Mouse (Mus musculus): ENCODE data around the gene Amer2. TPM values are rescaled to one million over a fixed set of nuclear protein-coding genes. Genes with fewer than 3 reads are reported as not detected.

The Amer2 gene
- polyA plus RNA-seq, 1 experiment = 0.05 TPM

GRCm38 (mm10) chr14:60378566-60379322, 5.7 kb downstream of the Amer2 start:
- no peak overlapping the region for H3K4me3 ChIP-seq (ENCODE audit: control insufficient read depth, insufficient read depth, low read length)
- WGBS = 2% methylated on average over 77 of the region's 77 CpGs
- H3K27ac ChIP-seq (ENCODE audit: control insufficient read depth, insufficient read depth, low read length) = no peak overlapping the region
- H3K36me3 ChIP-seq (ENCODE audit: control insufficient read depth, insufficient read depth, low read length) = no peaks in the 10 kb centered on the region
- TF ChIP-seq CTCF (IDR thresholded peaks at IDR 0.05; ENCODE audit: borderline replicate concordance, control insufficient read depth, extremely low read depth, insufficient read depth, low read length, poor library complexity) (no peak), POLR2A (IDR thresholded peaks at IDR 0.05; ENCODE audit: control insufficient read depth, extremely low read depth, insufficient read depth, low read length, poor library complexity) (no peak)
- peaks cover 5% of the 10 kb centered on the region; the same call in 1 of the 2 replicates for H3K27me3 ChIP-seq (ENCODE audit: control insufficient read depth, insufficient read depth, low read length)
- no peak for DNase-seq
- H3K4me1 ChIP-seq (replicated peaks; ENCODE audit: control insufficient read depth, insufficient read depth, low read length) = no peaks in the 10 kb centered on the region

DNA sequence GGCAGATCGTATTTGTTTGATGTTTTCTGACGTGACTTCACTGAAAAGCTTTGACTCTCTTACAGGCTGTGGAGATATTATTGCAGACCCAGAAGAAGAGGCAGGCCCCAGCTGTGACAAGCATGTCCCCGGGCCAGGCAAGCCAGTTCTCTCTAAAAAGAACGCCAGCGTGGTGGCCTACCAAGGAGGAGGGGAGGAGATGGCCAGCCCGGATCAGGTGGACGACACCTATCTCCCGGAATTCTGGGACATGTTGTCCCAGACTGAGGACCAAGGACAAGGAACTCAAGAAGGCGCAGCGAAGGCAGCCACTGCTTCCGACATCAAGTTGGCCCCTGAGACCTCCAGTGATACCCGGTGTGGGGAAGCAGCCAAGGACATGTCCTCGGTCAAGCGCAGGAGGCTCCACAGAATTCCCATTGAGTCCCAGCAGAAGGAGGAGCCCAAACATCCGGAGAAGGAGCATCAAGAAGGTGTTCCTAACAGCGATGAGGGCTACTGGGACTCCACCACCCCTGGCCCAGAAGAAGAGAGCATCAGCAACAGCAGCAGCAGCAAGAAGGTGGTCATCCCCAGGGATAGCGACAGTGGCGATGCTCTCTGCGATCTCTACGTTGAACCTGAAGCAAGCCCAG, 6.4 kb downstream of the Amer2 start:
- no peak for TF ChIP-seq POLR2A (IDR thresholded peaks at IDR 0.05; ENCODE audit: control insufficient read depth, extremely low read depth, insufficient read depth, low read length, poor library complexity)
- no peak for TF ChIP-seq CTCF (IDR thresholded peaks at IDR 0.05; ENCODE audit: borderline replicate concordance, control insufficient read depth, extremely low read depth, insufficient read depth, low read length, poor library complexity)
- Histone ChIP-seq H3K36me3 (ENCODE audit: control insufficient read depth, insufficient read depth, low read length) (no peaks in the 10 kb centered on the region), H3K27ac (ENCODE audit: control insufficient read depth, insufficient read depth, low read length) (no peak overlapping the region), H3K4me1 (replicated peaks; ENCODE audit: control insufficient read depth, insufficient read depth, low read length) (no peaks in the 10 kb centered on the region), H3K27me3 (ENCODE audit: control insufficient read depth, insufficient read depth, low read length) (peaks cover 5% of the 10 kb centered on the region; the same call in 1 of the 2 replicates), H3K4me3 (ENCODE audit: control insufficient read depth, insufficient read depth, low read length) (no peak overlapping the region)
- no peak for DNase-seq
- 59% methylated on average over 20 of the region's 20 CpGs for WGBS

- TF ChIP-seq POLR2A (IDR thresholded peaks at IDR 0.05; ENCODE audit: control insufficient read depth, extremely low read depth, insufficient read depth, low read length, poor library complexity) = no peak
- no peak for TF ChIP-seq CTCF (IDR thresholded peaks at IDR 0.05; ENCODE audit: borderline replicate concordance, control insufficient read depth, extremely low read depth, insufficient read depth, low read length, poor library complexity)
- DNase-seq = no peak
- no peaks in the 10 kb centered on the region for H3K4me1 ChIP-seq (replicated peaks; ENCODE audit: control insufficient read depth, insufficient read depth, low read length)
- WGBS = 95% methylated on average over 8 of the region's 8 CpGs
- peaks cover 5% of the 10 kb centered on the region; the same call in 1 of the 2 replicates for H3K27me3 ChIP-seq (ENCODE audit: control insufficient read depth, insufficient read depth, low read length)
- H3K36me3 ChIP-seq (ENCODE audit: control insufficient read depth, insufficient read depth, low read length) = no peaks in the 10 kb centered on the region
- H3K4me3 ChIP-seq (ENCODE audit: control insufficient read depth, insufficient read depth, low read length) = no peak overlapping the region
- H3K27ac ChIP-seq (ENCODE audit: control insufficient read depth, insufficient read depth, low read length) = no peak overlapping the region
These were observed 6.9 kb downstream of the Amer2 start for GRCm38 (mm10) chr14:60379958-60380330.

GRCm38 (mm10) chr14:60381671-60382070, 8.6 kb downstream of the Amer2 start:
- H3K4me1 ChIP-seq (replicated peaks; ENCODE audit: control insufficient read depth, insufficient read depth, low read length) = no peaks in the 10 kb centered on the region
- H3K4me3 ChIP-seq (ENCODE audit: control insufficient read depth, insufficient read depth, low read length) = no peak overlapping the region
- DNase-seq = no peak
- no peaks in the 10 kb centered on the region for H3K36me3 ChIP-seq (ENCODE audit: control insufficient read depth, insufficient read depth, low read length)
- TF ChIP-seq CTCF (IDR thresholded peaks at IDR 0.05; ENCODE audit: borderline replicate concordance, control insufficient read depth, extremely low read depth, insufficient read depth, low read length, poor library complexity) (no peak), POLR2A (IDR thresholded peaks at IDR 0.05; ENCODE audit: control insufficient read depth, extremely low read depth, insufficient read depth, low read length, poor library complexity) (no peak)
- peaks cover 5% of the 10 kb centered on the region; the same call in 1 of the 2 replicates for H3K27me3 ChIP-seq (ENCODE audit: control insufficient read depth, insufficient read depth, low read length)
- H3K27ac ChIP-seq (ENCODE audit: control insufficient read depth, insufficient read depth, low read length) = no peak overlapping the region
- WGBS = 87% methylated on average over 4 of the region's 4 CpGs

GRCm38 (mm10) chr14:60383816-60384215, 10.8 kb downstream of the Amer2 start:
- H3K27me3 ChIP-seq (ENCODE audit: control insufficient read depth, insufficient read depth, low read length) = no peaks in the 10 kb centered on the region; the same call in 1 of the 2 replicates
- no peak for TF ChIP-seq POLR2A (IDR thresholded peaks at IDR 0.05; ENCODE audit: control insufficient read depth, extremely low read depth, insufficient read depth, low read length, poor library complexity)
- no peak for TF ChIP-seq CTCF (IDR thresholded peaks at IDR 0.05; ENCODE audit: borderline replicate concordance, control insufficient read depth, extremely low read depth, insufficient read depth, low read length, poor library complexity)
- H3K4me3 ChIP-seq (ENCODE audit: control insufficient read depth, insufficient read depth, low read length) = no peak overlapping the region
- WGBS = 90% methylated on average over 7 of the region's 7 CpGs
- no peak overlapping the region for H3K27ac ChIP-seq (ENCODE audit: control insufficient read depth, insufficient read depth, low read length)
- H3K4me1 ChIP-seq (replicated peaks; ENCODE audit: control insufficient read depth, insufficient read depth, low read length) = no peaks in the 10 kb centered on the region
- DNase-seq = no peak
- H3K36me3 ChIP-seq (ENCODE audit: control insufficient read depth, insufficient read depth, low read length) = no peaks in the 10 kb centered on the region

- no peaks in the 10 kb centered on the region for H3K4me1 ChIP-seq (replicated peaks; ENCODE audit: control insufficient read depth, insufficient read depth, low read length)
- H3K4me3 ChIP-seq (ENCODE audit: control insufficient read depth, insufficient read depth, low read length) = no peak overlapping the region
- WGBS = 86% methylated on average over 7 of the region's 7 CpGs
- H3K27me3 ChIP-seq (ENCODE audit: control insufficient read depth, insufficient read depth, low read length) = no peaks in the 10 kb centered on the region; the same call in 1 of the 2 replicates
- H3K27ac ChIP-seq (ENCODE audit: control insufficient read depth, insufficient read depth, low read length) = no peak overlapping the region
- no peaks in the 10 kb centered on the region for H3K36me3 ChIP-seq (ENCODE audit: control insufficient read depth, insufficient read depth, low read length)
- no peak for DNase-seq
- TF ChIP-seq CTCF (IDR thresholded peaks at IDR 0.05; ENCODE audit: borderline replicate concordance, control insufficient read depth, extremely low read depth, insufficient read depth, low read length, poor library complexity) = no peak
- TF ChIP-seq POLR2A (IDR thresholded peaks at IDR 0.05; ENCODE audit: control insufficient read depth, extremely low read depth, insufficient read depth, low read length, poor library complexity) = no peak
These were observed 11.2 kb downstream of the Amer2 start for GRCm38 (mm10) chr14:60384269-60384668.

Data from thymus, adult 2 months (tissue).